Mouse (Mus musculus) stomach, postnatal 0 days (tissue): ENCODE measurements around the gene Camk1.

Source experiments
- CTCF ChIP-seq: IDR thresholded peaks from 2 replicates; pipeline ENCODE4 v1.5.1; 2016; ENCODE audit warnings: antibody characterized with exemption, low read depth, mild to moderate bottlenecking, moderate library complexity
- EP300 ChIP-seq: optimal IDR thresholded peaks from 2 replicates; pipeline ENCODE3; 2016; ENCODE audit warnings: antibody characterized with exemption

DNA sequence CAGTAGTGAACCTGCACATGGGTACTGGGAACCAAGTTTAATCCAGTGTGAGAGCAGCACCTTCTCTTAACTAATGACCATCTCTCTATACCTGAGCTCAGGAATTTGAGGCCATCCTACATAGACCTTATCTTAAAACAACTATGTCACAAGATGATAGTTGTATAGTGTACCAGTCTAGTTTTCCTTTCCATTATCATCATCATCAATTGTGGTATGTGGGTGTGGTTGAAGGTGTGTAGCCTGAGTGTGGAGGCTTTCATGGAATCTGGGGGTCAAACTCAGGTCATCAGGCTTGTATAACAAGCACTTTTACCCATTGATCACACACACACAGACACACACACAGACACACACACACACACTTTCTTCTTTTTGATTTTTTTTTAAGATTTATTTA is 6.8 kb upstream of the Camk1 start:
- no peak for TF ChIP-seq CTCF
- no peak for TF ChIP-seq EP300
